Mouse (Mus musculus) inflammation-experienced regulatory T-cells, adult 6 months (primary cell): Measurements from ENCODE around the gene Chrm1. TPM values are rescaled to one million over a fixed set of nuclear protein-coding genes. Genes with fewer than 3 reads are reported as not detected.
"Not testable (repeated sequence)": the region's sequence is repeated elsewhere in the genome, so short reads cannot be mapped to it uniquely, and the experiment has no call there.

Experiments
- ATAC-seq: one replicate; pipeline ENCODE4 v1.8.0; 2017
- polyA plus RNA-seq, 3 experiments: library from polyadenylated mRNA; unstranded; fragments of 100-300 nt; shearing (Covaris generic); gene quantifications; one replicate each; pipeline ENCODE4 v1.2.1; 2017

Chrm1 gene
- polyA plus RNA-seq, 3 experiments from 2014 or later = not detected

GRCm38 (mm10) chr19:8718357-8718756 is 54.8 kb downstream of the Chrm1 start:
- ATAC-seq = peak; percentile 28

GRCm38 (mm10) chr19:8719037-8719436 is 55.4 kb downstream of the Chrm1 start:
- not testable (repeated sequence) for ATAC-seq

DNA sequence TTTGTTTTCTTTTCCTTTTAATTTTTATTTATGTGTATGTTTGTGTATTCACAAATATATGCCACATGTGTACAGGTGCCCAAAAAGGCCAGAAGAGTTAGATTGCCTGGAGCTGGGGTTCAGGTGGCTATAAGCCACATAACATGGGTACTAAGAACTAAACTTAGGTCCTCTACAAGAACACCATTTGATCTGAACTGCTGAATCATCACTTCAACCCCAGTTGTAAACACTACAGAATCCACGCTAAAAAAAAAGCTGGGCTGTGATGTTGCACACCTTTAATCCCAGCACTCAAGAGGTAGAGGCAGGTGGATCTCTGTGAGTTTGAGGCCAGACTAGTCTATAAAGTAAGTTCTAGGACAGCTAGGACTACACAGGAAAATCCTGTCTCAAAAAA is 57.8 kb downstream of the Chrm1 start:
- no peak for ATAC-seq

- no peak for ATAC-seq
These were observed 58.4 kb downstream of the Chrm1 start for GRCm38 (mm10) chr19:8722021-8722420.

DNA sequence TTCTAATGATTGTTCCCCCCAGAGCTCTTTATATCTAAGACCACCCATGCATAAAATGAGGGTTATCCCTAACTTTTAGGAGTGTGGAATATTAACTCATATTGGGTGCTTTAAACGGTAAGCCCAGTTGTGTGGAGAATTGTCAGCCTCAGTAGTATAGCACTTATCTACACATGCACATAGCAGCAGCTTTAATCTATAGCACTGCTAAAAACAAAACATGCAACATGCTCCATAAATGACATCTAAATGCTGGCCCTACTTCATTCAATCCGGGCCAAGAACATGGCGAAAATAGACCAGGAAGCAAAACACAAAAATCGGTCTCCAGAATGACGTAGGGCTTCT is 58.9 kb downstream of the Chrm1 start:
- ATAC-seq = no peak

GRCm38 (mm10) chr19:8722907-8723573 is 59.5 kb downstream of the Chrm1 start, which contains the start of gene Slc3a2:
TSS of gene Slc3a2 (minus strand) at chr19:8723369.
- peak; percentile 92 for ATAC-seq

DNA sequence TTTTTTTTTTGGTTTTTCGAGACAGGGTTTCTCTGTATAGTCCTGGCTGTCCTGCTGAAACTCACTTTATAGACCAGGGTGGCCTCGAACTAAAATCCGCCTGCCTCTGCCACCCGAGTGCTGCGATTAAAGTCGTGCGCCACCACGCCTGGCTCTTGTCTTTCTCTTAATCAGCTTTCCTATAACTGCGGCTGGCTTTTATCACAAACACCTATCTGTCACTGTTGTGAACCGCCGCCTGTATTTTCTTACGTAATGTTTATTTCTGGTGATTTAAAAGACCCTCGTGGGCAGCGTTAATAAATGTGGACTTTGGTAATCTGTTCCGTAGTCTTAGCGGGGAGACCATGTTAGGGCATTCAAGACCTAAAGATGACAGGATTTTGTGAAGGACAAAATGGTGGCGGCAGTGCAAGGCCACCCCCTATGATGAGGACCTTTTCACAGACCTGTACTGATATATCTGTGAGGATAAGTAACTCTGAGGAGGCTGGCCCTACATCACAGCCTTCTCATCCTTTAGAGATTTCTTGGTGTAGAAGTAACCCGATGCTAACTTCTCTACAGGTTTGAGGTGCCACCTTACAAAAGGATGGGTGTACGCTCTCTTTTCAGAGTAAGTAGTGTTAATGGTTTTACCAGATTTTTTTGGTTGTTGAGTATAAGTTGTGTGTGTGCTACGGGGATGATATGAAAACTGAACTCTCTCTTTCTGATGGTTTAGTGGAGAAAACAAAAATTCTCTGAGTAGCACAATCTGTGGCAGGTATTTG is 60.2 kb downstream of the Chrm1 start:
- no peak for ATAC-seq

DNA sequence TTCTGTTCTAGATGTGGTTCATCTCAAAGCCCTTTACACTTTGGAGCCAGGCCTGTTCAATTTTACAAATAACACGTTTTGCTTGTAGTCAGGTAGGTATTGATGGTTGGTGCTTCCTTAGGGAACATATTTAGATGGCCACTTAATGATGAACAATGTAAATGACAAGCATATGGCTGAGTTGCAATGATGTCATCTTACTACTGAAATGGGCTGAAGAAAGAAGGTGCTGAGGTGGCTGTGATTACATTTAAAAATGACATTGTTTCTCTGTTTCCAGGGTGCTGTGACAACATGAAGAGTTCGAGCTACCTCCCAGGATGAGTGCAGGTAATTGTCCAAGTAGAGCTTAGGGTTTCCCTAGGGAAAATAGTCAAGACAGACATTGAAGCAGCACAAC is 60.8 kb downstream of the Chrm1 start:
- no peak for ATAC-seq

DNA sequence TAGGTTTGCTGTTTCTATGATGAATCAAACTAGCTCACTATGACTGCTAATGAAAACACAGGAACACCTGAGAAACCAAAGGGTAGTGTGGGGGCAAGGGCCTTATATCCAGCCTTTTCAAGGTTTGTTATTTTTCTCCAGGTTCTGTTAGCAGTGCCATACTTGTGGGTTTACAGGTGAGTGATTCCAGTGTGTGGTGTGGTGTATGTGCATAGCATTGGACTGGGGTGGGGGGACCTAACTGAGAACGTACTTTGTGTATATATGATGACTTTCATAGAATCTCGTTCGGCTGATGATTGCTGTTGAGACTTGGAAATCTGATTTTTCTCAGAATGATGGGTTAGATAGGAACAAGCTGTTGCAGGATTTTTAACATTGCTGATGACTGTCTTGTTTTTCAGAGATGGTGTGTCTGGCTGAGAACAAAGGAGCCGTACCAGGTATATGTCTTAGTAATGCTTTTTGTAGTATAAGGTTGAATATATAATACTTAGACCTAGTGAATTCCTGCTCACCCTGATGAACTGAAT is 61.6 kb downstream of the Chrm1 start:
- no peak for ATAC-seq

GRCm38 (mm10) chr19:8726609-8727390 is 63.2 kb downstream of the Chrm1 start:
- no peak for ATAC-seq

DNA sequence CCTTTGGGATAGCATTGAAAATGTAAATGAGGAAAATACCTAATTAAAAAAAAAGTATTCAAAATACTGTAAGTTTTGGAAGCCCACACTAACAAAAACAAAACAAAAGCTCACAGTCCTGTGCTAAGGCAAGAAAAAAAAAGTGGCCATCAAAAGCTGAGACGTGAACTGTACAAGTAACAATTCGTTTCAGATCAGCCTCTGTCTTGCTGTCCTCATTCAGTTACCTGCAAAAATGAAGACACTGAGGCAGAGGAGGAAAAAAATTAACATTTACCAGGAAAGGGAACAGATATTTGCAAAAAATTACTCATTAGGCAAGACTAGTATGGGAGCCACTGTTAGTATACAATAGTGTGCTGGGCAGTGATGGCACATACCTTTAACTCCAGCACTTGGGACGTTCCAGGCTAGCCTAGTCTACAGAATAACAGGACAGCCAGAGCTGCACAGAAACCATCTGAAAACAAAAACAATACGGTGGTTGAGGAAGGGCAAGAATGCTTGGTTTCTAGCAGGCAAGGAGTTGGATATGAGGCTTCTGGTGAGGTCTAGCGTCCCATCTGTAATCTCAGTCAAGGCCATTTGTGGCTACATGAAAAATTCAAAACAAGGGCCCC is 64.0 kb downstream of the Chrm1 start:
- ATAC-seq = no peak

DNA sequence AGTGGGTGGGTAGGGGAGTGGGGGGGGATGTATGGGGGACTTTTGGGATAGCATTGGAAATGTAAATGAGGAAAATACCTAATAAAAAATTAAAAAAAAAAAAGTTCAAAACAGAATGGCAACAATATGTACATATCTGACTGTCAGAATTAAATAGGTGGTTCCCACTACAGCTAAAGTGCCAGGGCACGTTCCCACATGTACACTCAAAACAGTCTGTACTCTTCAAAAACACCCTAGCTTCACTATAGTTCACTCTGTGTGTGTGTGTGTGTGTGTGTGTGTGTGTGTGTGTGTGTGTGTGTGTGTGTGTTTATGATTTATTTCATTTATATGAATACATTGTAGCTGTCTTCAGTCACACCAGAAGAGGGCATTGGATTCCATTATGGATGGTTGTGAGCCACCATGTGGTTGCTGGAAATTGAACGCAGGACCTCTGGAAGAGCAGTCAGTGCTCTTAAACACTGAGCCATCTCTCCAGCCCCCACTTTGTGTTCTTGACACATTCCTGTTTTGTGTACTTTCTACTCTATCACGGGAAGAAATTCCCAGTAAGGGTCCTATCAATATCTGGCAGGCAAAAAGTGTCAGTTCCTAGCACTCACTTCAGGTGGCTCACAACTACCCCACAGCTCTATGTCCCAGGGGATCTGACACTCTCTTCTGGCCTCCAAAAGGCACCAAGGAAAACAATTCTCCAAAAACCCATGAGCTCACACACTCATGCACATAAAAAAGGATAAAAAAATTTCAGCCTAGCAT is 64.9 kb downstream of the Chrm1 start:
- not testable (repeated sequence) for ATAC-seq

Other genes with a start within 250 kb of the Chrm1 start
- not detected for gene Slc22a8, start 72.5 kb upstream of the Chrm1 start, polyA plus RNA-seq
- not detected for gene Slc22a6, start 45.8 kb upstream of the Chrm1 start, polyA plus RNA-seq
- 10 to 100 TPM; 60.5 to 74.4 (median 68.9) TPM for gene Slc3a2, start 59.6 kb downstream of the Chrm1 start, polyA plus RNA-seq
- gene Wdr74, start 72.0 kb downstream of the Chrm1 start, polyA plus RNA-seq = 10 to 100 TPM; 38.0 to 71.7 (median 66.5) TPM
- gene 1700092M07Rik, start 76.9 kb downstream of the Chrm1 start, polyA plus RNA-seq = 1 to 10 TPM in 1 of 3 experiments, not detected in 2; 1.8 TPM
- gene Stx5a, start 77.6 kb downstream of the Chrm1 start, polyA plus RNA-seq = 100 to 1,000 TPM in 2 of 3 experiments, 10 to 100 TPM in 1; 91.6 to 140 (median 134) TPM
- gene Nxf1, start 93.3 kb downstream of the Chrm1 start, polyA plus RNA-seq = 100 to 1,000 TPM; 130 to 193 (median 160) TPM
- gene Tmem223, start 107.2 kb downstream of the Chrm1 start, polyA plus RNA-seq = 100 to 1,000 TPM in 2 of 3 experiments, 10 to 100 TPM in 1; 96.4 to 128 (median 119) TPM
- 100 to 1,000 TPM; 109 to 112 (median 112) TPM for gene Tmem179b, start 110.7 kb downstream of the Chrm1 start, polyA plus RNA-seq
- gene Taf6l, start 122.6 kb downstream of the Chrm1 start, polyA plus RNA-seq = 1 to 10 TPM; 4.4 to 6.9 (median 5.9) TPM
- gene Polr2g, start 134.8 kb downstream of the Chrm1 start, polyA plus RNA-seq = 100 to 1,000 TPM; 186 to 196 (median 191) TPM
- 1 to 10 TPM; 2.1 to 3.0 (median 2.7) TPM for gene Zbtb3, start 138.8 kb downstream of the Chrm1 start, polyA plus RNA-seq
- 10 to 100 TPM; 38.6 to 60.1 (median 53.7) TPM for gene Ttc9c, start 155.5 kb downstream of the Chrm1 start, polyA plus RNA-seq
- 1 to 10 TPM; 5.0 to 8.3 (median 5.9) TPM for gene Hnrnpul2, start 156.2 kb downstream of the Chrm1 start, polyA plus RNA-seq
- not detected for gene AC129217.1, start 166.0 kb downstream of the Chrm1 start, polyA plus RNA-seq
- gene Bscl2, start 173.7 kb downstream of the Chrm1 start, polyA plus RNA-seq = 100 to 1,000 TPM in 1 of 3 experiments, 10 to 100 TPM in 2; 81.9 to 106 (median 95.9) TPM
- 1 to 10 TPM in 2 of 3 experiments, under 1 TPM in 1; 0.72 to 3.3 (median 1.6) TPM for gene Gng3, start 175.4 kb downstream of the Chrm1 start, polyA plus RNA-seq
- under 1 TPM in 1 of 3 experiments, not detected in 2; 0.15 TPM for gene Lrrn4cl, start 187.0 kb downstream of the Chrm1 start, polyA plus RNA-seq
- gene Ubxn1, start 207.7 kb downstream of the Chrm1 start, polyA plus RNA-seq = 10 to 100 TPM; 56.1 to 63.1 (median 57.6) TPM
- gene Uqcc3, start 217.1 kb downstream of the Chrm1 start, polyA plus RNA-seq = 10 to 100 TPM; 78.4 to 90.3 (median 89.6) TPM
- 100 to 1,000 TPM in 1 of 3 experiments, 10 to 100 TPM in 2; 92.4 to 104 (median 94.7) TPM for gene Lbhd1, start 219.9 kb downstream of the Chrm1 start, polyA plus RNA-seq
- gene Gm49403, start 220.1 kb downstream of the Chrm1 start, polyA plus RNA-seq = not detected
- gene 1810009A15Rik, start 225.1 kb downstream of the Chrm1 start, polyA plus RNA-seq = 100 to 1,000 TPM; 105 to 125 (median 114) TPM
- 1 to 10 TPM in 1 of 3 experiments, not detected in 2; 1.1 TPM for gene Gm49416, start 225.1 kb downstream of the Chrm1 start, polyA plus RNA-seq
- gene Ints5, start 229.2 kb downstream of the Chrm1 start, polyA plus RNA-seq = 10 to 100 TPM in 2 of 3 experiments, 1 to 10 TPM in 1; 8.5 to 11.9 (median 10.4) TPM
- 10 to 100 TPM; 58.8 to 59.6 (median 59.4) TPM for gene Ganab, start 234.3 kb downstream of the Chrm1 start, polyA plus RNA-seq